Comparison of ENCODE assay signal across 8 mouse cellular contexts in the genomic region with DNA sequence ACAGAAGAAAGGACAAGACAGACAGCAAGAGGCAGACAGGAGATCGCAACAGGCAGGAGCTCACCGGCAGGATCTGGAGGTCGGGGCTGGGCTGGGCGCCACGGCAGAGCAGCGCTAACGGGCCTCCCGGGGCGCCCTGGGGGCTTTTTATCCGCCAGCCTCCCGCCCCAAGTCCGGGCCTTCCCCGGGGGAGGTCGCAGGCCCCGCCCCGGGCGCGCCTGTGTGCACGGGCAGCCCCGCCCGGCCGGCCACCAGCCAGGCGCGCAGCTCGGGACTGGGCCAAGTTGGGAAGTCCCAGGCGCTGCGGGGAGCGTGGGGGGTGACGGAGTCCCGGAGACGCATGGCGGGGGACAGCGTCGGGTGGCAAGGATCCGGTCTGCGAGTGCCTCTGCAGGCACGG. TPM values are rescaled to one million over a fixed set of nuclear protein-coding genes. Genes with fewer than 3 reads are reported as not detected.
DNase-seq lines count a peak whose midpoint lies in the region; ATAC-seq and TF ChIP-seq lines count a peak whose summit lies in the region.

A gene (minus strand): TSS at position 160 of the 400 bp plus-strand sequence.

- DNase-seq in left cerebral cortex, postnatal 4 days: peak; percentile 27
- no peak for DNase-seq in left cerebral cortex, adult 11 months (ENCODE audit: low spot score)
- DNase-seq in heart, adult 18-20 months: peak; percentile 82 to 90
- DNase-seq in liver, postnatal 0 days: peak; percentile 40
- no peak for DNase-seq in layer of hippocampus, adult 8-10 months (ENCODE audit: low spot score in 2 of 2)

- peak; percentile 45; the same call in 1 of the 2 replicates for ATAC-seq in common myeloid progenitor, adult 5-6 weeks (replicated peaks; ENCODE audit: low read depth, poor library complexity, severe bottlenecking)
- no peak for ATAC-seq in intestine, postnatal 0 days
- ATAC-seq in liver, postnatal 0 days: no peak; the same call in 1 of the 2 replicates

- no peaks in the 10 kb centered on the region for H3K4me1 ChIP-seq in intestine, postnatal 0 days (replicated peaks; ENCODE audit: control insufficient read depth, insufficient read depth, low read length)
- H3K4me1 ChIP-seq in liver, postnatal 0 days (ENCODE audit: insufficient read depth): peaks cover 5% of the 10 kb centered on the region; the same call in 1 of the 2 replicates
- H3K4me1 ChIP-seq in olfactory bulb, adult 2 months (ENCODE audit: control insufficient read depth, insufficient read depth, low read length): peaks cover 7% of the 10 kb centered on the region

- peak within 1 kb of the TSS; percentile 40; the same call in 1 of the 2 replicates for H3K9ac ChIP-seq in intestine, postnatal 0 days (ENCODE audit: low read depth, low read length)
- no peak within 1 kb of the TSS; the same call in 1 of the 2 replicates for H3K9ac ChIP-seq in liver, postnatal 0 days (replicated peaks)

- no peaks in the 10 kb centered on the region for H3K36me3 ChIP-seq in intestine, postnatal 0 days (ENCODE audit: control insufficient read depth, insufficient read depth)
- no peaks in the 10 kb centered on the region for H3K36me3 ChIP-seq in liver, postnatal 0 days (replicated peaks; ENCODE audit: insufficient read depth, low read length)

- no peak for TF ChIP-seq POLR2A in olfactory bulb, adult 2 months (IDR thresholded peaks at IDR 0.05; ENCODE audit: insufficient read depth, low read depth, low read length)

- WGBS in intestine, postnatal 0 days: under 1% methylated on average over 36 of the region's 37 CpGs
- 5% methylated on average over 37 of the region's 37 CpGs for WGBS in liver, postnatal 0 days (ENCODE audit: insufficient replicate concordance)
- WGBS in olfactory bulb, adult 2 months: 5% methylated on average over 37 of the region's 37 CpGs

- intact Hi-C loops in left cerebral cortex, postnatal 4 days (cut with DNase I): no loop called here

- H3K4me3 ChIP-seq in intestine, postnatal 0 days (ENCODE audit: low read depth, low read length): peak within 1 kb of the TSS; percentile 41
- H3K4me3 ChIP-seq in liver, postnatal 0 days (ENCODE audit: low read depth, low read length): peak within 1 kb of the TSS; percentile 35
- H3K4me3 ChIP-seq in olfactory bulb, adult 2 months (ENCODE audit: insufficient read depth, low read depth, low read length): peak within 1 kb of the TSS; percentile 11

- no peaks in the 10 kb centered on the region for H3K27me3 ChIP-seq in intestine, postnatal 0 days (replicated peaks; ENCODE audit: control insufficient read depth, insufficient read depth, low read length)
- H3K27me3 ChIP-seq in liver, postnatal 0 days (ENCODE audit: insufficient read depth, low read length): peaks cover 26% of the 10 kb centered on the region

- no peak for TF ChIP-seq CTCF in intestine, postnatal 0 days (IDR thresholded peaks at IDR 0.05; ENCODE audit: low read depth)
- TF ChIP-seq CTCF in liver, postnatal 0 days (IDR thresholded peaks at IDR 0.05; ENCODE audit: low read depth): no peak
- TF ChIP-seq CTCF in olfactory bulb, adult 2 months (IDR thresholded peaks at IDR 0.05; ENCODE audit: insufficient read depth, low read depth, low read length): no peak

- no peaks in the 10 kb centered on the region for H3K9me3 ChIP-seq in intestine, postnatal 0 days (ENCODE audit: control insufficient read depth)
- no peaks in the 10 kb centered on the region for H3K9me3 ChIP-seq in liver, postnatal 0 days (ENCODE audit: low read length)

- no peak within 1 kb of the TSS for H3K27ac ChIP-seq in intestine, postnatal 0 days (ENCODE audit: low read depth, low read length)
- no peak within 1 kb of the TSS for H3K27ac ChIP-seq in liver, postnatal 0 days (ENCODE audit: low read depth)
- H3K27ac ChIP-seq in olfactory bulb, adult 2 months (ENCODE audit: insufficient read depth, low read depth, low read length): no peak within 1 kb of the TSS

- TF ChIP-seq EP300 in liver, postnatal 0 days (IDR thresholded peaks at IDR 0.05; ENCODE audit: low read depth): no peak

- peak within 1 kb of the TSS; percentile 76 for H3K4me2 ChIP-seq in intestine, postnatal 0 days (replicated peaks; ENCODE audit: low read depth)
- peak within 1 kb of the TSS; percentile 63 for H3K4me2 ChIP-seq in liver, postnatal 0 days (ENCODE audit: low read depth, low read length)

RNA-seq across cellular contexts. Expression of the gene that starts here (rescaled TPM):
- total RNA-seq in left cerebral cortex, postnatal 4 days (2021): under 1 TPM; 0.12 to 0.60 TPM
- not detected in 2 replicates for total RNA-seq in common myeloid progenitor, adult 5-6 weeks (2017)
- total RNA-seq in heart, adult 18-20 months (2021): under 1 TPM; 0.67 to 0.92 TPM
- 0.78 and 0.99 TPM in 2 replicates for polyA plus RNA-seq in intestine, postnatal 0 days (2015; fragmentation: Nextera tagmentation; extraction: Ambion mirVana)
- polyA plus RNA-seq in liver, postnatal 0 days (2015; fragmentation: Nextera tagmentation; extraction: Ambion mirVana): 0.05 and 0.13 TPM in 2 replicates
- not detected in 2 replicates for polyA plus RNA-seq in olfactory bulb, adult 2 months (2012; ENCODE audit: insufficient read depth, insufficient read length, low replicate concordance, missing spikeins)
- total RNA-seq in layer of hippocampus, adult 8-10 months (2022): under 1 TPM; 0.16 to 0.47 (median 0.30) TPM

Comparison
In these comparisons a context has a peak if more than half of its experiments do, and no peak if none do; other contexts are left out.
1. Peak in DNase-seq in left cerebral cortex, postnatal 4 days; RNA of the gene not detected or under 1 TPM.
2. Peak in ATAC-seq in common myeloid progenitor, adult 5-6 weeks; RNA of the gene not detected or under 1 TPM.
3. Peak in DNase-seq in heart, adult 18-20 months; RNA of the gene not detected or under 1 TPM.
4. Peak in DNase-seq, H3K4me3 ChIP-seq and H3K4me2 ChIP-seq in liver, postnatal 0 days; RNA of the gene not detected or under 1 TPM.